In the genomic region with DNA sequence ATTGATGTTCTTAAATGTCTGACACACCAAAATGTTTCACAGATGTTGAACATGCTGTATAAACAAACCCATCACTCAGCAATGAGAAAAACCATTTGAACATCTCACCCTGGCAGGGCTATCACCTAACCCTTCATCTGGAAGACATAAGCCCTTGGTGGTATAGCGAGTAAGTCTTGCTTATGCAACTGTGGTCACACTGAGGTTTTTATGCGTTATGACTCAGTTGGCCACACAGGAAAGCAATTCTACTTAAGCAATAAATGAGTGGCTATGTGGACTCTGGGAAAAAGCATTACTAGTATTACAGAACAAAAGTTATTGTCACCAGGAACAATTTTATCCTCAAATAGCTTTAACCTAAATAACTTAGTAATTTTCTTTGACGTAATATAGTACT, we compare ENCODE assay signal across 19 mouse cellular contexts.
"Had no signal": no experiment of that assay in that cellular context is flagged by ENCODE, and none has a peak within 500 bp of the region (broad histone marks: within the 10 kb centered on the region; RNA-seq: fewer than 3 reads in every experiment).

No protein-coding gene starts in this region.

- DNase-seq: kidney, adult 2 months; kidney, postnatal 14 days; layer of hippocampus, postnatal 36 days; liver; liver, embryonic 13.5 days; liver, postnatal 0 days; lung, postnatal 36 days; right cerebral cortex, postnatal 4 days; spleen, adult 18-20 months; thymus, adult 18-20 months; thymus, postnatal 14 days had no signal

- H3K4me3 ChIP-seq: intestine, embryonic 15.5 days; kidney, embryonic 15.5 days; limb, embryonic 12.5 days; liver, embryonic 13.5 days; megakaryocyte, embryonic 14.5 days; midbrain, embryonic 15.5 days; neural tube, embryonic 15.5 days had no signal

- H3K9ac ChIP-seq: intestine, embryonic 15.5 days; kidney, embryonic 15.5 days; limb, embryonic 12.5 days; liver, embryonic 13.5 days; liver, postnatal 0 days; midbrain, embryonic 15.5 days; neural tube, embryonic 15.5 days had no signal

- H3K36me3 ChIP-seq: intestine, embryonic 15.5 days; kidney, embryonic 15.5 days; limb, embryonic 12.5 days; liver, embryonic 13.5 days; midbrain, embryonic 15.5 days; neural tube, embryonic 15.5 days had no signal

- H3K4me2 ChIP-seq: intestine, embryonic 15.5 days; kidney, embryonic 15.5 days; limb, embryonic 12.5 days; liver, embryonic 13.5 days; midbrain, embryonic 11.5 days; midbrain, embryonic 15.5 days; neural tube, embryonic 15.5 days had no signal

- ATAC-seq: intestine, embryonic 15.5 days; liver, postnatal 0 days; lung, postnatal 0 days; midbrain, embryonic 15.5 days had no signal

- H3K4me1 ChIP-seq: intestine, embryonic 15.5 days; kidney, embryonic 15.5 days; limb, embryonic 12.5 days; liver, embryonic 13.5 days; midbrain, embryonic 15.5 days; neural tube, embryonic 15.5 days had no signal

- H3K9me3 ChIP-seq: intestine, embryonic 15.5 days; kidney, embryonic 15.5 days; limb, embryonic 12.5 days; liver, embryonic 13.5 days; midbrain, embryonic 15.5 days; neural tube, embryonic 15.5 days had no signal

- H3K27me3 ChIP-seq: intestine, embryonic 15.5 days; kidney, embryonic 15.5 days; limb, embryonic 12.5 days; liver, embryonic 13.5 days; midbrain, embryonic 15.5 days; neural tube, embryonic 15.5 days had no signal

- H3K27ac ChIP-seq: intestine, embryonic 15.5 days; kidney, embryonic 15.5 days; limb, embryonic 12.5 days; liver, embryonic 13.5 days; midbrain, embryonic 15.5 days; neural tube, embryonic 15.5 days had no signal
